Mouse (Mus musculus): ENCODE measurements around the gene Ubl5. TPM values are rescaled to one million over a fixed set of nuclear protein-coding genes. Genes with fewer than 3 reads are reported as not detected.
"Not testable (repeated sequence)": the region's sequence is repeated elsewhere in the genome, so short reads cannot be mapped to it uniquely, and the experiment has no call there.

Gene Ubl5
- total and polyA plus RNA-seq, 2 experiments from 2014 or later = 238 to 389 TPM

DNA sequence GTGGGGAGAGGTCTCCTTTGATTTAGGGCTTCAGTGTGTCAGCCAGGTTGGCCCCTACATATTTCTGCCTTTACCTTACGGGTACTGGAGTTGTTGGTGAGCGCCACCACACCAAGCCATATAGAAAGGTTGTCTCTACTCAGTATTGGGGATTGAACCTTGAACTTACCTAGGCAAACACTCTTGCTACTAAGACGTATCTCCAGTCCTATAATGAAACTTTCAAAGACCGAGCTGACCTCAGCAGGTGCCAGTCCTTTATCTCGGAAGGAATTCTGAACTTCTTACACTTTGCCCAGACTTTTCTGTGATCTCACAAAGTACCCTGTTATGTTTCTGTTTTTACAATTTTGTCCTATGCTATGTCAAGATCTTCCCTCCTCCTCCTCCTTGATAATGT lies 30.7 kb upstream of the Ubl5 start:
- ATAC-seq (ENCODE audit: insufficient read depth, low read depth) (no peak), DNase-seq (ENCODE audit: low spot score) (no peak)
- no peak overlapping the region for H3K27ac ChIP-seq (ENCODE audit: low read depth)
- no peak overlapping the region for H3K9ac ChIP-seq (replicated peaks; ENCODE audit: low read depth, low read length)
- H3K27me3 ChIP-seq (ENCODE audit: control insufficient read depth, insufficient read depth, low read length) = no peaks in the 10 kb centered on the region
- TF ChIP-seq CTCF (IDR thresholded peaks at IDR 0.05; ENCODE audit: low read depth) = no peak
- TF ChIP-seq EP300 (IDR thresholded peaks at IDR 0.05; ENCODE audit: low read depth) = no peak
- no peak overlapping the region for H3K4me3 ChIP-seq (ENCODE audit: low read depth, low read length)
- H3K9me3 ChIP-seq (replicated peaks; ENCODE audit: control insufficient read depth, low read length) = no peaks in the 10 kb centered on the region; the same call in 1 of the 2 replicates
- H3K4me1 ChIP-seq (ENCODE audit: control insufficient read depth, insufficient read depth) = no peaks in the 10 kb centered on the region
- 79% methylated on average over 5 of the region's 5 CpGs for WGBS
- H3K36me3 ChIP-seq (replicated peaks; ENCODE audit: control insufficient read depth, insufficient read depth, low read length) = no peaks in the 10 kb centered on the region
- no peak overlapping the region for H3K4me2 ChIP-seq (ENCODE audit: low read depth, low read length)

DNA sequence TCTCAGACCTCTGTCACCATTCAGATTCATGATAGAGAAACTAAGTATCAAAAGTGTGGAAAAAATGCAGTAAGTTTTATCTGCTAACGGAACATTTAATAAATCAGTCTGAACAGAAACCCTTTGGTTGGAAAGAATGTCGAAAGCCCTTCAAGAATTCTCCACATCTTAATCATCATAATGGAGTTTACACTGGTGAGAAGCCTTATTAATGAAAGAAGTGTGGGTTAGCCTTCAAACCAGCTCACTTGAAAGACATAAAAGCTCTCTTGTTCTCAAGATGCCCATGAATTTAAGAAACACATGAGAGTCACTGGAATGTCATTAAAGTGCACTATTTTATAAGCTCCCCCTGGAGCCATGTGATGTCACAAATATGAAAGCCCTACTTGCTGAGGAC lies 26.0 kb upstream of the Ubl5 start:
- no peak overlapping the region for H3K4me3 ChIP-seq (ENCODE audit: low read depth, low read length)
- no peaks in the 10 kb centered on the region for H3K9me3 ChIP-seq (replicated peaks; ENCODE audit: control insufficient read depth, low read length)
- TF ChIP-seq EP300 (IDR thresholded peaks at IDR 0.05; ENCODE audit: low read depth) = no peak
- no peak for TF ChIP-seq CTCF (IDR thresholded peaks at IDR 0.05; ENCODE audit: low read depth)
- DNase-seq (ENCODE audit: low spot score) = no peak
- peaks cover 9% of the 10 kb centered on the region for H3K36me3 ChIP-seq (replicated peaks; ENCODE audit: control insufficient read depth, insufficient read depth, low read length)
- no peak for ATAC-seq (ENCODE audit: insufficient read depth, low read depth)
- no peaks in the 10 kb centered on the region for H3K27me3 ChIP-seq (ENCODE audit: control insufficient read depth, insufficient read depth, low read length)
- no peaks in the 10 kb centered on the region for H3K4me1 ChIP-seq (ENCODE audit: control insufficient read depth, insufficient read depth)
- no peak overlapping the region for H3K9ac ChIP-seq (replicated peaks; ENCODE audit: low read depth, low read length)
- H3K27ac ChIP-seq (ENCODE audit: low read depth) = no peak overlapping the region
- WGBS = 86% methylated on average over 2 of the region's 2 CpGs
- no peak overlapping the region for H3K4me2 ChIP-seq (ENCODE audit: low read depth, low read length)

DNA sequence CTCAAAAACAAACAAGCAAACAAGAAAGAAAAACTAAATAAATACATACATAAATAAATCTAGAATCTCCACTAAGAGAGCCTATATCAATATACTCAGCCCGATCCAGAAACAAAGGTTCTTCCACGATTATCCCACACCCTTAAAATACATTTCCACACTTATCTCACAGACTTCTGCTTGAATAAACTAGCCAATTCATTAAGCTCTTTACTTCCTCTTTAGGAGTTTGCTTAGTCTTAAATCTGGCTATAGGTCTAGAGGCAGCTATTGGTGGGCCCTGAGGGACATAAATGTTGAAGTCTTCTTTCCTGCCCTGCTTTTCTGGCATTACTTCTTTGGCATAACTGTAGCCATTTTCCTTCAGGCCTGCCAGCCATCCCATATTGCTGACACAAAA lies 11.3 kb upstream of the Ubl5 start:
- H3K9me3 ChIP-seq (replicated peaks; ENCODE audit: control insufficient read depth, low read length) = no peaks in the 10 kb centered on the region
- no peaks in the 10 kb centered on the region for H3K4me1 ChIP-seq (ENCODE audit: control insufficient read depth, insufficient read depth)
- TF ChIP-seq CTCF (IDR thresholded peaks at IDR 0.05; ENCODE audit: low read depth) (no peak), EP300 (IDR thresholded peaks at IDR 0.05; ENCODE audit: low read depth) (no peak)
- 82% methylated on average over 2 of the region's 2 CpGs for WGBS
- ATAC-seq (ENCODE audit: insufficient read depth, low read depth) = no peak
- DNase-seq (ENCODE audit: low spot score) = no peak
- no peak overlapping the region for H3K27ac ChIP-seq (ENCODE audit: low read depth)
- no peak overlapping the region for H3K4me3 ChIP-seq (ENCODE audit: low read depth, low read length)
- H3K36me3 ChIP-seq (replicated peaks; ENCODE audit: control insufficient read depth, insufficient read depth, low read length) = no peaks in the 10 kb centered on the region; the same call in 1 of the 2 replicates
- H3K4me2 ChIP-seq (ENCODE audit: low read depth, low read length) = no peak overlapping the region
- no peaks in the 10 kb centered on the region for H3K27me3 ChIP-seq (ENCODE audit: control insufficient read depth, insufficient read depth, low read length)
- no peak overlapping the region for H3K9ac ChIP-seq (replicated peaks; ENCODE audit: low read depth, low read length)

DNA sequence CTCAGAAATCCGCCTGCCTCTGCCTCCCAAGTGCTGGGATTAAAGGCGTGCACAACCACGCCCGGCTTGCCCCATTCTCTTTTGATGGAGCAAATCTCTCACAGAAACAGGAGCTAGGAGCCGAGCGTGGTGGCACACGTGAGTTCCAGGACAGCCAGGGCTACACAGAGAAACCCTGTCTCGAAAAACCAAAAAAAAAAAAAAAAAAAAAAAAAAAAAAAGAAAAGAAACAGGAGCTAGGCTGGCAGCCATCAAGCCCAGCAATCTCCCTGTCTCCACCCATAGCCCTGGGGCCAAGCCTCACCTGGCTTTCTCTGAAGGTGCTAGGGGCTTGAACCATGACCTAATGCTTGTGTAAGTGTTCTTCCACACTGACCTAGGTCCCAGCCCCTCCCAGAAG lies 7.0 kb upstream of the Ubl5 start:
- H3K27me3 ChIP-seq (ENCODE audit: control insufficient read depth, insufficient read depth, low read length); ATAC-seq (ENCODE audit: insufficient read depth, low read depth); H3K9me3 ChIP-seq (replicated peaks; ENCODE audit: control insufficient read depth, low read length); H3K4me3 ChIP-seq (ENCODE audit: low read depth, low read length); H3K9ac ChIP-seq (replicated peaks; ENCODE audit: low read depth, low read length); DNase-seq (ENCODE audit: low spot score); H3K4me1 ChIP-seq (ENCODE audit: control insufficient read depth, insufficient read depth); H3K4me2 ChIP-seq (ENCODE audit: low read depth, low read length): not testable (repeated sequence)
- WGBS = 97% methylated on average over 8 of the region's 8 CpGs
- peaks cover 24% of the 10 kb centered on the region for H3K36me3 ChIP-seq (replicated peaks; ENCODE audit: control insufficient read depth, insufficient read depth, low read length)
- H3K27ac ChIP-seq (ENCODE audit: low read depth) = peak overlapping the region; percentile 47; the same call in 1 of the 2 replicates

DNA sequence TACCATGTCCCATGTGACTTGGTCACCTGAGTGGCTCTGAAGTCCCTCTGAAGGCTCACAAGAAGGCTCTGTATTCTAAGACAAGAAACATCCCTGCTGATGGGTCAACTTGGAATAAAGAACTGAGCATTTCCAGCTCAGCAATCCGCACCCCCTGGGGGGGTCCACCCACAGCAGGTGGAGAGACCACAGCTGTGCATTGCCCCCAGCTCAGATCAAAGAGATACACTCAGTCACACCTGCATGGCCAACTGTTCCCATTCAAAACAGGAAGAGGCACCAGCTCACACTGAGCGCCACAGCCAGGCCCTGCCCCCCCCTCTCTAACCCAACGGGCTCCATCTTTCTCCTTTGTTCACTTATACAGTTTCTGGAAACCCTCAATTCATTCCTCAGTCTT lies 6.4 kb upstream of the Ubl5 start:
- 78% methylated on average over 3 of the region's 3 CpGs for WGBS
- Histone ChIP-seq H3K9me3 (replicated peaks; ENCODE audit: control insufficient read depth, low read length) (no peaks in the 10 kb centered on the region), H3K4me3 (ENCODE audit: low read depth, low read length) (no peak overlapping the region), H3K36me3 (replicated peaks; ENCODE audit: control insufficient read depth, insufficient read depth, low read length) (peaks cover 24% of the 10 kb centered on the region), H3K4me2 (ENCODE audit: low read depth, low read length) (no peak overlapping the region; the same call in 1 of the 2 replicates), H3K4me1 (ENCODE audit: control insufficient read depth, insufficient read depth) (peaks cover 7% of the 10 kb centered on the region), H3K27me3 (ENCODE audit: control insufficient read depth, insufficient read depth, low read length) (no peaks in the 10 kb centered on the region), H3K27ac (ENCODE audit: low read depth) (peak overlapping the region; percentile 66; the same call in 1 of the 2 replicates), H3K9ac (replicated peaks; ENCODE audit: low read depth, low read length) (no peak overlapping the region)
- no peak for TF ChIP-seq EP300 (IDR thresholded peaks at IDR 0.05; ENCODE audit: low read depth)
- TF ChIP-seq CTCF (IDR thresholded peaks at IDR 0.05; ENCODE audit: low read depth) = no peak
- no peak for DNase-seq (ENCODE audit: low spot score)
- ATAC-seq (ENCODE audit: insufficient read depth, low read depth) = no peak

DNA sequence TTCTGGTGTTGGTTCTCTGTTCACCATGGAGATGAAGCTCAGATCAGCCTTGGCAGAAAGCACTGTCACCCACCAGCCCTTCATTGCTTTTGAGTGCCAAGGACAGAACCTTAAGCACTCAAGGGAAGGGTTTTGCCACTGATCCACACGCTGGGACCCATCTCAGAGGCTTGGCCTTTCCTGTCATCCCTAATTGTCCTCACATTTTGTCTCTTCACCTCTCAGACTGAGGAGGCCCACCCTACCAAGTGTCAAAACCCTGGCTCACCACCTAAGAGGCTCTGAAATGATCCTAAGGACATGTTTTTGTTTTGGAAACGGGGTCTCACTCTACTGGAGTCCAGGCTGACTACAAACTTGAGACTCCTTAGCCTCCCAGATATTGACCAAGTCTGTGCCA lies 5.9 kb upstream of the Ubl5 start:
- Histone ChIP-seq H3K4me1 (ENCODE audit: control insufficient read depth, insufficient read depth) (peaks cover 11% of the 10 kb centered on the region), H3K9ac (replicated peaks; ENCODE audit: low read depth, low read length) (no peak overlapping the region), H3K27ac (ENCODE audit: low read depth) (peak overlapping the region; percentile 66; the same call in 1 of the 2 replicates), H3K27me3 (ENCODE audit: control insufficient read depth, insufficient read depth, low read length) (no peaks in the 10 kb centered on the region), H3K4me3 (ENCODE audit: low read depth, low read length) (no peak overlapping the region), H3K4me2 (ENCODE audit: low read depth, low read length) (no peak overlapping the region), H3K9me3 (replicated peaks; ENCODE audit: control insufficient read depth, low read length) (no peaks in the 10 kb centered on the region), H3K36me3 (replicated peaks; ENCODE audit: control insufficient read depth, insufficient read depth, low read length) (peaks cover 24% of the 10 kb centered on the region)
- no peak for ATAC-seq (ENCODE audit: insufficient read depth, low read depth)
- TF ChIP-seq CTCF (IDR thresholded peaks at IDR 0.05; ENCODE audit: low read depth) (no peak), EP300 (IDR thresholded peaks at IDR 0.05; ENCODE audit: low read depth) (no peak)
- WGBS = 76% methylated on average over 2 of the region's 2 CpGs
- DNase-seq (ENCODE audit: low spot score) = no peak

Data from heart, postnatal 0 days (tissue).